Mouse (Mus musculus) stomach, embryonic 16.5 days (tissue): ENCODE results near the gene Ppm1h. TPM values are rescaled to one million over a fixed set of nuclear protein-coding genes. Genes with fewer than 3 reads are reported as not detected.

Experiments
- ATAC-seq: fragments of 200-750 bp; cut with Nextera tagmentation; 2 replicates; pipeline ENCODE4 v1.8.0; 2017; ENCODE audit warnings: moderate number of reproducible peaks, moderate TSS enrichment; ENCODE audit not compliant: insufficient read depth, low FRiP score
- H3K27ac ChIP-seq: fragments of 300-500 bp; sonication (generic); 2 replicates; pipeline ENCODE4 v1.5.1; 2014; ENCODE audit warnings: low read length
- H3K27me3 ChIP-seq: fragments of 300-500 bp; sonication (generic); 2 replicates; pipeline ENCODE4 v1.6.1; 2014; ENCODE audit warnings: low read length, control low read depth, mixed read lengths; ENCODE audit not compliant: control insufficient read depth, insufficient read depth
- H3K36me3 ChIP-seq: fragments of 300-500 bp; sonication (generic); 2 replicates; pipeline ENCODE4 v1.6.1; 2014; ENCODE audit warnings: low read length; ENCODE audit not compliant: control insufficient read depth, insufficient read depth
- H3K4me1 ChIP-seq: fragments of 300-500 bp; sonication (generic); 2 replicates; pipeline ENCODE4 v1.6.1; 2014; ENCODE audit warnings: low read length, control low read depth, mixed read lengths; ENCODE audit not compliant: control insufficient read depth, insufficient read depth
- H3K4me2 ChIP-seq: fragments of 300-500 bp; sonication (generic); 2 replicates; pipeline ENCODE4 v1.6.1; 2014; ENCODE audit warnings: low read depth, low read length, mixed read lengths
- H3K4me3 ChIP-seq: fragments of 300-500 bp; sonication (generic); replicated peaks from 2 replicates; pipeline ENCODE4 v1.5.1; 2014; ENCODE audit warnings: mild to moderate bottlenecking, low read length
- H3K9ac ChIP-seq: fragments of 300-500 bp; sonication (generic); 2 replicates; pipeline ENCODE4 v1.6.1; 2014; ENCODE audit warnings: low read length
- H3K9me3 ChIP-seq: fragments of 300-500 bp; sonication (generic); replicated peaks from 2 replicates; pipeline ENCODE4 v1.6.1; 2016; ENCODE audit warnings: low read length, control low read depth; ENCODE audit not compliant: control insufficient read depth
- WGBS: fragments of 180-500 bp; shearing (Covaris S2); extraction: QIAGEN DNeasy Blood & Tissue Kit; methylation state at CpG from one replicate; pipeline ENCODE4 v1.1.7; 2014; 5-methylcytosine and 5-hydroxymethylcytosine counted together
- polyA plus RNA-seq: library from polyadenylated mRNA; unstranded; fragments of >200 nt; fragmentation: Nextera tagmentation; extraction: Ambion mirVana; gene quantifications from 2 replicates; pipeline ENCODE4 v1.2.1, GENCODE M21; 2015

The Ppm1h gene
- polyA plus RNA-seq, 1 experiment from 2014 or later: 10.3 TPM

GRCm38 (mm10) chr10:122887528-122888183 lies 209.1 kb downstream of the Ppm1h start:
- H3K9me3 ChIP-seq: no peaks in the 10 kb centered on the region
- H3K27ac ChIP-seq: peak overlapping the region; percentile 86
- no peaks in the 10 kb centered on the region for H3K36me3 ChIP-seq
- peak overlapping the region; percentile 21 for H3K4me2 ChIP-seq
- no peak overlapping the region for H3K4me3 ChIP-seq
- peak overlapping the region; percentile 47; the same call in 1 of the 2 replicates for H3K9ac ChIP-seq
- no peaks in the 10 kb centered on the region for H3K27me3 ChIP-seq
- 33% methylated on average over 10 of the region's 10 CpGs for WGBS
- H3K4me1 ChIP-seq: peaks cover 48% of the 10 kb centered on the region
- peak; percentile 71 for ATAC-seq

DNA sequence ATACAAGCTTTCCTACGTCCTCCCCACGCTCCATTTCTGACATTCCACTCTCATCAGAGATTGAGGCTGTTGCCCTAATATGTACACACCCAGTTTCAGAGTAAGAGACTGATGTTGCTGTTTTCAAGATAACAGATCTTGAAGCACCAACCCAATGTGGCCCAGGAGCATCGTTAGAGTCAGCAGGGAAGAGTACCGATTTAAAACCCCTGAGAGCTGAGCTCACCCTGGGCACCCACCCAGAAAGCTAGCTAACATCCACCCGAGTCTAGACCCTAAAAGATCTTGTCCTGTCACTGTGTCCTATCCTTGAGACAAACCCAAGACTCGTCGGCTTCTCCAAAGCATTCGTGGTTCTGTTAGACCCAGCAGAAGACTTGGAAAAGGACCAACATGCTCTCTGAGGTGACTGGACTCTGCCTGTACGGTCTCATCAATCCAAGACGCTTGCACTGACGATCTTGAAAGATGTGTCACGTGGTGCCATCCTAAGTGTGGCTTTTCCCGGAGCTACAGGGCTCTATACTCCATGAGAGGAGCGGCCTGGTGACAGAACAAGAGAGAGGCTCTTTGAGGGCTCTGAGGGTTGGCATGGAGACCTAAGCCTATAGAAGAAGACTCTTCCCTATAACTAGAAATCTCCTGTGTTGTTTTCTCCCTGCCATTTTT lies 212.3 kb downstream of the Ppm1h start:
- Histone ChIP-seq H3K4me2 (no peak overlapping the region), H3K4me1 (peaks cover 27% of the 10 kb centered on the region), H3K27ac (no peak overlapping the region), H3K36me3 (no peaks in the 10 kb centered on the region), H3K9ac (no peak overlapping the region), H3K4me3 (no peak overlapping the region), H3K9me3 (no peaks in the 10 kb centered on the region), H3K27me3 (no peaks in the 10 kb centered on the region)
- ATAC-seq: no peak
- WGBS: 84% methylated on average over 14 of the region's 14 CpGs

DNA sequence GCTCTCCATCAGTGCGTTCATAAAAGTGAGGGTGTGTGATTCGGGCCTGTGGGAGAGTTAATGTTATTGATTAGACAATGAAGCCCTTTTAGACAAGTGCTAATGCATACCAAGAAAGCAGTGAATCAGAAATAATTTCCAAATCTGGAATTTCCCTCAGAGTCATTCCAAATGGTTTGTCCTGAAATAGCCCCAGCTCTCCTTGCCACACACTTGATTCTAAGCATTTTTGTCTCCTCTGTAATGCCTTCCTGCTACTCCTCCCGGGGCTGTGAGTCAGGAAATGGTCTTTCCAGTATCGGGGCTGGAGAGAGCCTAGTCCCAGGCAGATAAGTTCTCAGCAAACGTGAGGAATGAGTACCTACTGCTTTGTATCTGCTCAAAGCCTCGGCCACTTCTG lies 212.9 kb downstream of the Ppm1h start:
- no peaks in the 10 kb centered on the region for H3K36me3 ChIP-seq
- no peak overlapping the region for H3K27ac ChIP-seq
- H3K27me3 ChIP-seq: no peaks in the 10 kb centered on the region
- no peak overlapping the region for H3K9ac ChIP-seq
- WGBS: 68% methylated on average over 6 of the region's 6 CpGs
- H3K4me3 ChIP-seq: no peak overlapping the region
- peaks cover 23% of the 10 kb centered on the region for H3K4me1 ChIP-seq
- no peak for ATAC-seq
- no peak overlapping the region for H3K4me2 ChIP-seq
- H3K9me3 ChIP-seq: no peaks in the 10 kb centered on the region

GRCm38 (mm10) chr10:122894555-122895069 lies 216.1 kb downstream of the Ppm1h start:
- Histone ChIP-seq H3K9ac (no peak overlapping the region), H3K4me2 (no peak overlapping the region), H3K27ac (0 out of 2 replicates have a peak overlapping the region, but pooled peaks have one; percentile 7), H3K36me3 (no peaks in the 10 kb centered on the region), H3K4me1 (no peaks in the 10 kb centered on the region), H3K4me3 (no peak overlapping the region), H3K9me3 (no peaks in the 10 kb centered on the region), H3K27me3 (no peaks in the 10 kb centered on the region)
- 69% methylated on average over 12 of the region's 12 CpGs for WGBS
- peak; percentile 59 for ATAC-seq

DNA sequence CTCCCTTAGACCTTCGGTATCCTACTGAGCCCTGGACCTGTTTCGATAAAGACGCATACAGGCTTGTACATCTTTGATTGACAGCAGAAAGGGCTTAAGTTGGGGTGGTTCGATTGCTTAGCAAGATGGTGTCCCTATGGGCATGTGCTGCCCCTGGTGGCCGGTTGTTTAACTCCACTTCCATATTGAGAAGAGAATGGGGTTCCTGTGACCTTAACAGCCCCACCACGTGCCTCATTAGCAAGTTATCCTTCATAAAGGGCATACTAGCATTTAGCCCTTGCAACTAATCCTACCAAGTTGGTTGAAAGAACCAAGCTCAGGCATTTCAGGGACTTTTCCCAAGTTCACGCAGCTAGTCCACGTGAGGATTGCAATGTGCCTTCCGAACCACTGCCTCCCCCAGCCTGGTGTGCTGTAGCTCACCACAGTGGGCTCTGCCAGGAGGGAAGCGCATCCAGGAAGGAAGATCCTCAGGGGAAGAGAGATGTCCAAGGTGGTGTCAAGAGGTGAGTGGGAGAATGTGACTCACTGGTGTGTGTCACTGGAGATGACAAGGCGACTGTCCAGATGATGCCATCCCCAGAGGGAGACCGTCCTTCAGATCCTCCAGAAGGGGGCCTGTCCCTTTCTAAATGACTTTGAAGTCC lies 216.7 kb downstream of the Ppm1h start:
- H3K4me3 ChIP-seq: no peak overlapping the region
- no peaks in the 10 kb centered on the region for H3K9me3 ChIP-seq
- 77% methylated on average over 12 of the region's 12 CpGs for WGBS
- no peaks in the 10 kb centered on the region; the same call in 1 of the 2 replicates for H3K4me1 ChIP-seq
- H3K36me3 ChIP-seq: no peaks in the 10 kb centered on the region
- no peaks in the 10 kb centered on the region for H3K27me3 ChIP-seq
- peak; percentile 7; the same call in 1 of the 2 replicates for ATAC-seq
- H3K9ac ChIP-seq: no peak overlapping the region
- 0 out of 2 replicates have a peak overlapping the region, but pooled peaks have one; percentile 7 for H3K27ac ChIP-seq
- no peak overlapping the region for H3K4me2 ChIP-seq

- no peaks in the 10 kb centered on the region for H3K27me3 ChIP-seq
- ATAC-seq: no peak
- no peak overlapping the region for H3K4me3 ChIP-seq
- no peak overlapping the region for H3K9ac ChIP-seq
- H3K36me3 ChIP-seq: no peaks in the 10 kb centered on the region
- no peaks in the 10 kb centered on the region for H3K9me3 ChIP-seq
- 57% methylated on average over 7 of the region's 7 CpGs for WGBS
- no peaks in the 10 kb centered on the region; the same call in 1 of the 2 replicates for H3K4me1 ChIP-seq
- no peak overlapping the region for H3K27ac ChIP-seq
- H3K4me2 ChIP-seq: no peak overlapping the region
These were observed 221.4 kb downstream of the Ppm1h start for GRCm38 (mm10) chr10:122899971-122900370.

DNA sequence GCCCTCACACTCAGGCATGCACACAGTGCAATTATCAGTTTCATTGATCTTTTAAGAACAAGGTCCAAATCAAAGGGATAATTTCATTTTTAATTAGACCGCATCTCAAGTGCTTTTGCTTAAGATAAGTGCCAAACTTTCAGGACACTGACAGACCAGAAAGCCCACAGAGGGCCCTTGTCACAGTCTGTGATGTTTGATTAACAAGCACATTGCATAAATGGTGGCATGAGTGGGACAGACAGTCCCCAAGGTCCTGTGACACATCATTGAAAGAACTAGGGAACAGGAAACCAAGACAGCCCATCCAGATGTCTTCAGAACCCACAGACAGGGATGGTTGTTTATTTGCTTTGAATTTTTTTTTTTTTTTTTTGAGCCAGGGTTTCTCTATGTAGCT lies 221.9 kb downstream of the Ppm1h start:
- WGBS: 65% methylated on average over 1 of the region's 1 CpGs
- Histone ChIP-seq H3K4me3 (no peak overlapping the region), H3K4me1 (no peaks in the 10 kb centered on the region; the same call in 1 of the 2 replicates), H3K9ac (no peak overlapping the region), H3K27ac (no peak overlapping the region), H3K9me3 (no peaks in the 10 kb centered on the region), H3K4me2 (no peak overlapping the region), H3K27me3 (no peaks in the 10 kb centered on the region), H3K36me3 (no peaks in the 10 kb centered on the region)
- ATAC-seq: no peak

GRCm38 (mm10) chr10:122901379-122901778 lies 222.8 kb downstream of the Ppm1h start:
- no peak overlapping the region for H3K9ac ChIP-seq
- H3K27me3 ChIP-seq: no peaks in the 10 kb centered on the region
- WGBS: 80% methylated on average over 5 of the region's 5 CpGs
- no peaks in the 10 kb centered on the region; the same call in 1 of the 2 replicates for H3K4me1 ChIP-seq
- no peaks in the 10 kb centered on the region for H3K9me3 ChIP-seq
- no peak overlapping the region for H3K27ac ChIP-seq
- H3K36me3 ChIP-seq: no peaks in the 10 kb centered on the region
- no peak for ATAC-seq
- H3K4me3 ChIP-seq: no peak overlapping the region
- H3K4me2 ChIP-seq: no peak overlapping the region
